Mouse (Mus musculus) left cerebral cortex, adult 2 months (tissue): ENCODE measurements around the gene Abl2. TPM values are rescaled to one million over a fixed set of nuclear protein-coding genes. Genes with fewer than 3 reads are reported as not detected.

Experiments
- DNase-seq, 2 experiments: peaks; one replicate each; pipeline ENCODE4 v3.0.0; 2021 to 2022; ENCODE audit warnings: low spot score in 2 of 2, mixed read lengths in 1 of 2; ENCODE audit errors: extremely low spot score in 1 of 2
- H3K27ac ChIP-seq: fragments of 200-600 bp; 2 replicates; pipeline ENCODE4 v1.8.1; 2022
- H3K4me3 ChIP-seq: fragments of 200-600 bp; 2 replicates; pipeline ENCODE4 v1.8.1; 2022
- CTCF ChIP-seq: fragments of 200-600 bp; IDR thresholded peaks from 2 replicates; pipeline ENCODE4 v1.8.1; 2022; ENCODE audit warnings: antibody characterized with exemption, mild to moderate bottlenecking, moderate library complexity
- intact Hi-C: fragments of 180-260 bp; cut with DNase I; formaldehyde crosslinking; loops from one replicate; pipeline ENCODE4 v1.15.1; 2025
- total RNA-seq, 2 experiments: library from RNA; stranded (reverse); gene quantifications; 2 replicates each; pipeline ENCODE4 v1.2.3; 2021

Abl2 gene
- total RNA-seq, 2 experiments from 2014 or later, result 63.5 to 73.9 TPM

- intact Hi-C loops, result no loop called here
- DNase-seq, result no peak
- Histone ChIP-seq H3K4me3 (no peak overlapping the region), H3K27ac (no peak overlapping the region)
- TF ChIP-seq CTCF, result no peak
These were observed 31.3 kb downstream of the Abl2 start for GRCm38 (mm10) chr1:156589811-156590305.

GRCm38 (mm10) chr1:156590357-156590756 lies 31.8 kb downstream of the Abl2 start:
- H3K4me3 ChIP-seq, result no peak overlapping the region
- TF ChIP-seq CTCF, result no peak
- intact Hi-C loops, result no loop called here
- DNase-seq, result no peak
- no peak overlapping the region for H3K27ac ChIP-seq

- no peak for TF ChIP-seq CTCF
- no peak for DNase-seq
- Histone ChIP-seq H3K4me3 (no peak overlapping the region), H3K27ac (peak overlapping the region; percentile 65)
- intact Hi-C loops, result loop anchor here (1.0 kb wide), 1 partner anchor 21 kb away; no protein-coding TSS in a partner anchor
These were observed 34.7 kb downstream of the Abl2 start for GRCm38 (mm10) chr1:156593267-156593666.

GRCm38 (mm10) chr1:156597089-156597488 lies 38.5 kb downstream of the Abl2 start:
- no peak for TF ChIP-seq CTCF
- Histone ChIP-seq H3K27ac (no peak overlapping the region), H3K4me3 (no peak overlapping the region)
- intact Hi-C loops, result no loop called here
- no peak for DNase-seq

- intact Hi-C loops, result no loop called here
- no peak overlapping the region for H3K4me3 ChIP-seq
- no peak for DNase-seq
- no peak overlapping the region for H3K27ac ChIP-seq
- no peak for TF ChIP-seq CTCF
These were observed 44.0 kb downstream of the Abl2 start for GRCm38 (mm10) chr1:156602545-156602944.

GRCm38 (mm10) chr1:156605094-156605866 lies 46.7 kb downstream of the Abl2 start:
- H3K27ac ChIP-seq, result no peak overlapping the region
- intact Hi-C loops, result no loop called here
- no peak overlapping the region for H3K4me3 ChIP-seq
- DNase-seq, result no peak
- TF ChIP-seq CTCF, result no peak; the same call in 1 of the 2 replicates

GRCm38 (mm10) chr1:156605940-156606339 lies 47.4 kb downstream of the Abl2 start:
- intact Hi-C loops, result no loop called here
- Histone ChIP-seq H3K27ac (no peak overlapping the region), H3K4me3 (no peak overlapping the region)
- no peak for TF ChIP-seq CTCF
- DNase-seq, result no peak

- no peak overlapping the region for H3K4me3 ChIP-seq
- H3K27ac ChIP-seq, result no peak overlapping the region
- no peak for TF ChIP-seq CTCF
- DNase-seq, result no peak
- intact Hi-C loops, result no loop called here
These were observed 49.9 kb downstream of the Abl2 start for GRCm38 (mm10) chr1:156608496-156608895.

GRCm38 (mm10) chr1:156610257-156610656 lies 51.7 kb downstream of the Abl2 start:
- DNase-seq, result no peak
- H3K27ac ChIP-seq, result no peak overlapping the region
- TF ChIP-seq CTCF, result no peak
- no peak overlapping the region for H3K4me3 ChIP-seq
- intact Hi-C loops, result no loop called here

- no peak for TF ChIP-seq CTCF
- intact Hi-C loops, result loop anchor here (1.0 kb wide), 1 partner anchor 21 kb away; no protein-coding TSS in a partner anchor
- DNase-seq, result peak; percentile 42 to 44
- Histone ChIP-seq H3K4me3 (no peak overlapping the region), H3K27ac (peak overlapping the region; percentile 79)
These were observed 55.4 kb downstream of the Abl2 start for GRCm38 (mm10) chr1:156613855-156614530.

GRCm38 (mm10) chr1:156614710-156615109 lies 56.1 kb downstream of the Abl2 start:
- no peak for DNase-seq
- Histone ChIP-seq H3K27ac (no peak overlapping the region; the same call in 1 of the 2 replicates), H3K4me3 (no peak overlapping the region)
- peak; percentile 57 for TF ChIP-seq CTCF
- intact Hi-C loops, result loop anchor here (1.0 to 5.0 kb wide), 2 partner anchors 21 to 57 kb away; partner anchors contain the start of gene Abl2

- no peak overlapping the region for H3K27ac ChIP-seq
- intact Hi-C loops, result loop anchor here (5.0 kb wide), 1 partner anchor 58 kb away; the partner anchor contains the start of gene Abl2
- DNase-seq, result peak in 1 of 2 experiments; percentile 27
These were observed 57.0 kb downstream of the Abl2 start for GRCm38 (mm10) chr1:156615381-156616133.

More at GRCm38 (mm10) chr1:156615381-156616133, 57.0 kb downstream of the Abl2 start:
- no peak for TF ChIP-seq CTCF
- H3K4me3 ChIP-seq, result no peak overlapping the region
